Mouse (Mus musculus): Measurements from ENCODE around the gene Plekho2. TPM values are rescaled to one million over a fixed set of nuclear protein-coding genes. Genes with fewer than 3 reads are reported as not detected.

The Plekho2 gene
- polyA plus RNA-seq, 1 experiment = 28.5 TPM

GRCm38 (mm10) chr9:65613098-65613497, 33.3 kb upstream of the Plekho2 start:
- no peaks in the 10 kb centered on the region for H3K27me3 ChIP-seq (ENCODE audit: control insufficient read depth, insufficient read depth, low read length)
- no peak overlapping the region for H3K27ac ChIP-seq (ENCODE audit: insufficient read depth, low read length)
- no peak overlapping the region for H3K4me3 ChIP-seq (replicated peaks; ENCODE audit: insufficient read depth, low read depth, low read length)
- 61% methylated on average over 2 of the region's 2 CpGs for WGBS
- no peak for DNase-seq
- TF ChIP-seq POLR2A (IDR thresholded peaks at IDR 0.05; ENCODE audit: borderline replicate concordance, insufficient read depth, low read length) (no peak), CTCF (IDR thresholded peaks at IDR 0.05; ENCODE audit: borderline replicate concordance, insufficient read depth, low read depth, low read length) (no peak)
- H3K4me1 ChIP-seq (ENCODE audit: control insufficient read depth, insufficient read depth, low read length) = no peaks in the 10 kb centered on the region

DNA sequence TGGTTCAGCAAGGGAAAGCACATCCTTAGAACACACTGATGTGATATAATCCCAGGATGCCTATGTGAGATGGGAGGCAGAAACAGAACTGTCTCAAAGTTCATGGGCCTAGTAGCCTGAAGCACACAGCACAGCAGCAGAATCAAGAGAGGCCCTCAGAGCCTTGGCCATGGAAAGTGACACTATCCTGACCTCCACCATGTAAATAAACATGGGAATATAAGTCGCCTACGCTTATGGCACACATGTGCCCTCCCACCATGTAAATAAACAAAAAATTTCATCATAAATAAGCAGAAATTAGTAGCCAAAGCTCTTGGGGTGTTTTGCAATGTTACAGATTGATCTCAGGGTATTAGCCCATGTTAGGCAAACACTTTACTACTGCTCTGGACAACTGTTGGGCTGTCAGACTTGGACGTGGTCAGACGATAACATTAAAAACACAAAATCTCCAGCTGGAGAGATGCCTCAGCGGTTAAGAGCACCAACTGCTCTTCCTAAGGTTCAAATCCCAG, 32.2 kb upstream of the Plekho2 start:
- no peak overlapping the region for H3K27ac ChIP-seq (ENCODE audit: insufficient read depth, low read length)
- no peaks in the 10 kb centered on the region for H3K27me3 ChIP-seq (ENCODE audit: control insufficient read depth, insufficient read depth, low read length)
- no peak for DNase-seq
- no peaks in the 10 kb centered on the region for H3K4me1 ChIP-seq (ENCODE audit: control insufficient read depth, insufficient read depth, low read length)
- TF ChIP-seq POLR2A (IDR thresholded peaks at IDR 0.05; ENCODE audit: borderline replicate concordance, insufficient read depth, low read length) (no peak), CTCF (IDR thresholded peaks at IDR 0.05; ENCODE audit: borderline replicate concordance, insufficient read depth, low read depth, low read length) (no peak)
- WGBS = 89% methylated on average over 5 of the region's 5 CpGs
- H3K4me3 ChIP-seq (replicated peaks; ENCODE audit: insufficient read depth, low read depth, low read length) = no peak overlapping the region

DNA sequence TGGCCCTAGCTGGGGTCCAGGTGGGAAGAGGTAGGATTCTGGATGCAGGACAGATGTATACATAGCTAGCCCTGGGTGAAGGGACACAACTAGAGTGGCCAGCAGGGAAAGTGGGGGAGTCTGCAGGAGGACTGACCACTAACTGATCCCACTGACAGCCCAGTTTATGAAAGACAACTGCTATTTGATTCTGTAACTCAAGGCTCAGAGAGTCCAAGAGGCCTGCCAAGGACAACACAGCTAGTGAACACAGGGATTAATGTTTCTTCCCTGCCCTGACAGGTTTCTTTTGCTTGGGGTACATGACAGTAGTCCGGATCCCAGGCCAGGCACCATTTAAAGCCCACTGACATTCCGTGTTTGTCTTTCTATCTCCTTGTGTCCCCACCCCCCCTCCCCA, 27.3 kb upstream of the Plekho2 start:
- H3K4me3 ChIP-seq (replicated peaks; ENCODE audit: insufficient read depth, low read depth, low read length) = no peak overlapping the region
- WGBS = 54% methylated on average over 2 of the region's 2 CpGs
- no peak for DNase-seq
- no peak overlapping the region for H3K27ac ChIP-seq (ENCODE audit: insufficient read depth, low read length)
- no peaks in the 10 kb centered on the region for H3K4me1 ChIP-seq (ENCODE audit: control insufficient read depth, insufficient read depth, low read length)
- TF ChIP-seq CTCF (IDR thresholded peaks at IDR 0.05; ENCODE audit: borderline replicate concordance, insufficient read depth, low read depth, low read length) (no peak), POLR2A (IDR thresholded peaks at IDR 0.05; ENCODE audit: borderline replicate concordance, insufficient read depth, low read length) (no peak)
- H3K27me3 ChIP-seq (ENCODE audit: control insufficient read depth, insufficient read depth, low read length) = no peaks in the 10 kb centered on the region

GRCm38 (mm10) chr9:65606321-65607109, 26.7 kb upstream of the Plekho2 start:
- no peak for DNase-seq
- TF ChIP-seq CTCF (IDR thresholded peaks at IDR 0.05; ENCODE audit: borderline replicate concordance, insufficient read depth, low read depth, low read length) (no peak), POLR2A (IDR thresholded peaks at IDR 0.05; ENCODE audit: borderline replicate concordance, insufficient read depth, low read length) (no peak)
- Histone ChIP-seq H3K27me3 (ENCODE audit: control insufficient read depth, insufficient read depth, low read length) (no peaks in the 10 kb centered on the region), H3K27ac (ENCODE audit: insufficient read depth, low read length) (no peak overlapping the region), H3K4me3 (replicated peaks; ENCODE audit: insufficient read depth, low read depth, low read length) (no peak overlapping the region), H3K4me1 (ENCODE audit: control insufficient read depth, insufficient read depth, low read length) (no peaks in the 10 kb centered on the region)
- WGBS = 60% methylated on average over 9 of the region's 9 CpGs

- TF ChIP-seq POLR2A (IDR thresholded peaks at IDR 0.05; ENCODE audit: borderline replicate concordance, insufficient read depth, low read length) (no peak), CTCF (IDR thresholded peaks at IDR 0.05; ENCODE audit: borderline replicate concordance, insufficient read depth, low read depth, low read length) (peak; percentile 81)
- Histone ChIP-seq H3K27ac (ENCODE audit: insufficient read depth, low read length) (no peak overlapping the region), H3K27me3 (ENCODE audit: control insufficient read depth, insufficient read depth, low read length) (no peaks in the 10 kb centered on the region), H3K4me1 (ENCODE audit: control insufficient read depth, insufficient read depth, low read length) (no peaks in the 10 kb centered on the region), H3K4me3 (replicated peaks; ENCODE audit: insufficient read depth, low read depth, low read length) (no peak overlapping the region)
- peak; percentile 46 to 58 for DNase-seq
- 10% methylated on average over 9 of the region's 9 CpGs for WGBS
These were observed 25.8 kb upstream of the Plekho2 start for GRCm38 (mm10) chr9:65605471-65606136.

- no peak overlapping the region for H3K27ac ChIP-seq (ENCODE audit: insufficient read depth, low read length)
These were observed 23.7 kb upstream of the Plekho2 start for GRCm38 (mm10) chr9:65603401-65604102.

DNA sequence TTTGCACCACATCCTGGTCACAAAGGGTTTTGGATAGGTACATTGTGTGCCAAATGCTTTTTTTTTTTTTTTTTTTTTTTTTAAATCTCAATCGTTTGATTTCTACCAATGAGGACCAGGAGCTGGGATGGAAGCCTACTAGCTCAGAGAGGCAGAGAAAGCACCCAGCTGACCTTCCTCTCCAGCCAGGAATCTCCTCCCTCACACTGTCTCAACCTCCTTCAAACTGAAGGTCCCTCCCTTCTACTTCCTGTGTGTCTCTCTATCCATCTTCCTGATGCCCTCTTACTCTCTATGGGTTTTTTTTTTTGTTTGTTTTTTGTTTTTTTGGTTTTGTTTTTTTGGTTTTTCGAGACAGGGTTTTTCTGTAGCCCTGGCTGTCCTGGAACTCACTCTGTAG, 21.1 kb upstream of the Plekho2 start:
- TF ChIP-seq POLR2A (IDR thresholded peaks at IDR 0.05; ENCODE audit: borderline replicate concordance, insufficient read depth, low read length) = no peak
- no peak for TF ChIP-seq CTCF (IDR thresholded peaks at IDR 0.05; ENCODE audit: borderline replicate concordance, insufficient read depth, low read depth, low read length)
- Histone ChIP-seq H3K4me3 (replicated peaks; ENCODE audit: insufficient read depth, low read depth, low read length) (no peak overlapping the region), H3K4me1 (ENCODE audit: control insufficient read depth, insufficient read depth, low read length) (no peaks in the 10 kb centered on the region), H3K27ac (ENCODE audit: insufficient read depth, low read length) (no peak overlapping the region), H3K27me3 (ENCODE audit: control insufficient read depth, insufficient read depth, low read length) (no peaks in the 10 kb centered on the region)
- WGBS = 71% methylated on average over 2 of the region's 2 CpGs
- DNase-seq = no peak

More at GRCm38 (mm10) chr9:65603401-65604102, 23.7 kb upstream of the Plekho2 start:
- TF ChIP-seq POLR2A (IDR thresholded peaks at IDR 0.05; ENCODE audit: borderline replicate concordance, insufficient read depth, low read length) (no peak), CTCF (IDR thresholded peaks at IDR 0.05; ENCODE audit: borderline replicate concordance, insufficient read depth, low read depth, low read length) (peak; percentile 43; the same call in 1 of the 2 replicates)
- no peaks in the 10 kb centered on the region for H3K4me1 ChIP-seq (ENCODE audit: control insufficient read depth, insufficient read depth, low read length)
- H3K4me3 ChIP-seq (replicated peaks; ENCODE audit: insufficient read depth, low read depth, low read length) = no peak overlapping the region
- H3K27me3 ChIP-seq (ENCODE audit: control insufficient read depth, insufficient read depth, low read length) = no peaks in the 10 kb centered on the region
- WGBS = 59% methylated on average over 8 of the region's 8 CpGs
- DNase-seq = no peak
